Mouse (Mus musculus): ENCODE measurements around the gene Brip1.

Brip1 gene

DNA sequence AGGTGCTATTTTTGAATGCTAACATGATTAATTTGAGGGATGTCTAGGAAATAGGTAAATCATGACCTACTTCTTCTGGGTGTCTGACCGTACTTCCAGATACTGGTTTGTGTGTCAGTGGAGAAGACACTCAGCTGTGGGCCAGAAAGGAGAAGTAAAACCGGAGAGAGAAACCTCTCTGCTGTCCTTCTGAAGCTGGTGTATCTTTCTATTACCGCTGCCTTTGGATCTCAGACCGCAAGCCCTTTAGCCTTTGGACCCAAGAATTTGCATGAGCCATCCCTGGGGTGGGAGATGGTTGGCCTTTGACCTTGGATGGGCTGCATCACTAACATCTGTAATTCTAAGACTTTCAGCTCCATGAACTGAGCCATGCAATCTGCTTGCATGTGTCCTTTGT lies 93.7 kb downstream of the Brip1 start:
- no peak for DNase-seq (ENCODE audit: low read depth, low spot score)

- no peak for DNase-seq (ENCODE audit: low read depth, low spot score)
Observed at GRCm38 (mm10) chr11:86106596-86106995, 94.4 kb downstream of the Brip1 start.

DNA sequence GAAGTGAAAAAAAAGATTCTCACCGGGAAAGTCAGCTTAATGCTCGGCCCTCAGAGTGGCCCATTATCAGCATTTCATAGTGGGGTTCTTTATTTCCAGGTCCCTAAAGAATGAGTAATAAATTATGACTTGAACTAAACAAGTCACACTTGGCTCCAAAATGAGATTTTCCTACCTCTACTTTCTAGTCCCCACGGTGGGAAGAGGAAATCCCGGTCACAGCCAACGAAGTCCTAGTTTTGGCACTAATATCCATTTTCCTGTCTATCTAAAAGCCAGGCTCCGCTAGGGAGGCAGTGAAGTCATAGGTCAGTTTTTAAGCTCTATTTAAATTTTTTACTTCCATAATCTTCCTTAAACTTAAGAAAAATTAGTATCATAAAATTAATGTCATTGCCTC lies 99.8 kb downstream of the Brip1 start:
- DNase-seq (ENCODE audit: low read depth, low spot score), result no peak

- no peak for DNase-seq (ENCODE audit: low read depth, low spot score)
Observed at GRCm38 (mm10) chr11:86099341-86099740, 101.7 kb downstream of the Brip1 start.

DNA sequence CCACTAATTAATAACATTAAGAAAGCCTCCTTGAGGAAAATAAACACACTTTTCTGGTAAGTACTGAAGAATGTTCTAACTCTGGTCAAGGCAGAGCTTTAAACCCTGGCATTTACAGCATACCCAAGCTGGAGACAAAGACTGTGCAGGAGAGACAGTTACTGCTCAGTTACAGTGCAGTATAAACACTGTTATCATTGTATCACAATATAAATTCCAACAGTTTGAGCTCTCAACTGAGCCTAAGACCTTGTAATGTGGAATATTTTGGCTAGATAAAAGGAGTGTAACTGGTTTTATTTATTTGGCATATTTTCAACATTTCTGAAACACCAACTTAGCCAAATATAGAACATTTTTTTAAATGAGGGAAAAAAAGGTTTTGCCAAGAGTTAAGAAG lies 112.2 kb downstream of the Brip1 start:
- DNase-seq (ENCODE audit: low read depth, low spot score), result no peak

- no peak for DNase-seq (ENCODE audit: low read depth, low spot score)
Observed at GRCm38 (mm10) chr11:86084522-86084921, 116.5 kb downstream of the Brip1 start.

DNA sequence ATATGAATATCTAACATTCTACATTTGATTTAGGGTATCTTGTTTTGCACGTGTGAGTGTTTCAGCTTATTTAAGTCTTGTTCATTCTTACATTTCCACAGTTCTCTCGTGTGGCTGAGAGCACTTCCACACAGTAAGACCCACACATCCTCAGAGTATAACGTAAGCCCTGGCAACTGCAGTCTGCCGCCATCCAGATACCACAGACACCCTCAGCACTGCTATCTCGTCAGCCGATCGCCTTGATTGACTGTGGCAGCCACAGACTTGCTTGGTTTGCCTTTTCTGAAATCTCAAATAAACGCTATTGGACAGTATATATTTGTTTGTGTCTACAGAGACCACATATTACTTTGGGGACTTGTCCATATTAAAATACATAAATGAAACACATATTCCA lies 123.0 kb downstream of the Brip1 start:
- no peak for DNase-seq (ENCODE audit: low read depth, low spot score)

- DNase-seq (ENCODE audit: low read depth, low spot score), result no peak
Observed at GRCm38 (mm10) chr11:86076966-86077365, 124.0 kb downstream of the Brip1 start.

GRCm38 (mm10) chr11:86076403-86076802 lies 124.6 kb downstream of the Brip1 start:
- DNase-seq (ENCODE audit: low read depth, low spot score), result no peak

GRCm38 (mm10) chr11:86075371-86075770 lies 125.6 kb downstream of the Brip1 start:
- peak; percentile 59 for DNase-seq (ENCODE audit: low read depth, low spot score)

- no peak for DNase-seq (ENCODE audit: low read depth, low spot score)
Observed at GRCm38 (mm10) chr11:86068651-86069050, 132.3 kb downstream of the Brip1 start.

- DNase-seq (ENCODE audit: low read depth, low spot score), result peak; percentile 14
Observed at GRCm38 (mm10) chr11:86067154-86067553, 133.8 kb downstream of the Brip1 start.

GRCm38 (mm10) chr11:86064881-86065280 lies 136.1 kb downstream of the Brip1 start:
- DNase-seq (ENCODE audit: low read depth, low spot score), result no peak

DNA sequence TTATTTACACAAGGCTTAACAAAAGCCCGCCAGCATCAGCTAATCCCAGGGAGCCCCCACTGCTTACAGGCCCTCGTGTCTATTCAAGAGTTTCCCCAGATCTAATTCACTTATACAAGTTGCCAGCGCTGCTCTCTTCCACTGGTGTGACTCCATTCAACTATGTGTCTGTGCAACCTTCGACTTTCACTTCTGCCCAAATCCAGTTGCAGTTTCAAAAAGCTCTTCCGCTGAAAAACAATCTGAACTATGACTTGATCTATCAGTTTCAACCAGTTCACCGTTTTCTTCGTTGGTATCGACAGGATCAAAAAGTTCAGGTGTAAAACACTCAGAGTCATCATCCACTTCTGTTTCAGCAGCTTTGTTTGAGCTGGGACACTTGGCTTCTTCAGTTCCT lies 139.8 kb downstream of the Brip1 start:
- no peak for DNase-seq (ENCODE audit: low read depth, low spot score)

DNA sequence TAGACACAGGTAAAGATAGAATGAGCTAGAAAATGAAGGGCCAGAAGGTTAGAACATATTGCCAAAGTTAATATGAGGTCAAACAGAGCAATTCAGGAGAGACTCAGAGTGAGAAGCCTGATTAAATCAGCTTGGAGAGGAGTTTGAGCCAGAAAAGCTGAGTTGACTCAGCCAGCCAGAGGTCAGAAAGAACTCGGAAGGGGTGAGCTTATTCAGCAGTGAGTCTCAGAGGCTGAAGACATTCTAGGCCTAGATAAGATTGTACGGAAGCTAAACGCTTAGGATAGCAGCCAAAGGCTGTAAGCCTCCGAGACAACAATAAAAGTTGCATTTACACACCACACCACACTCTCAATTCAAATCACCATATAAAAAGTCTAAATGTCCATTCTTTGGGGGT lies 141.9 kb downstream of the Brip1 start:
- DNase-seq (ENCODE audit: low read depth, low spot score), result no peak

GRCm38 (mm10) chr11:86055806-86056205 lies 145.2 kb downstream of the Brip1 start:
- DNase-seq (ENCODE audit: low read depth, low spot score), result peak; percentile 68

DNA sequence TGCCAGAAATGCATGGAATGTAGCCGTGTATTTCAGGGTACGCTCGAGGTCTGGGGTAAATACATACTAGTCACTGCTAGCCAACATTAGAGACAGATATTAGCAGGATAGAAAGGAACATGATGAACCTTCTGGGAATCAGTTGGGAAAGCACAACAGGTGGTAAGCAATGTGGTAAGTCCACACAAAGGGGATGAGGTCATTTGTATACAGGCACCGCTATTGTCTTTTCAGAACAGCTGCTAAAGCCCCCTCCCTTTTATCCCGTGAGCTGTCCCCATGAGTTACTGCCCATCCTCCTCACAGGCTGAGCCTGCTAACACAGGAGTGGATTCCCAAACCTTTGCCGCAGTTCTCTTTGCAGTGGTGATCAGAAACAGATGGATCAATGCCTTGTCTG lies 149.6 kb downstream of the Brip1 start:
- DNase-seq (ENCODE audit: low read depth, low spot score), result peak; percentile 82

DNA sequence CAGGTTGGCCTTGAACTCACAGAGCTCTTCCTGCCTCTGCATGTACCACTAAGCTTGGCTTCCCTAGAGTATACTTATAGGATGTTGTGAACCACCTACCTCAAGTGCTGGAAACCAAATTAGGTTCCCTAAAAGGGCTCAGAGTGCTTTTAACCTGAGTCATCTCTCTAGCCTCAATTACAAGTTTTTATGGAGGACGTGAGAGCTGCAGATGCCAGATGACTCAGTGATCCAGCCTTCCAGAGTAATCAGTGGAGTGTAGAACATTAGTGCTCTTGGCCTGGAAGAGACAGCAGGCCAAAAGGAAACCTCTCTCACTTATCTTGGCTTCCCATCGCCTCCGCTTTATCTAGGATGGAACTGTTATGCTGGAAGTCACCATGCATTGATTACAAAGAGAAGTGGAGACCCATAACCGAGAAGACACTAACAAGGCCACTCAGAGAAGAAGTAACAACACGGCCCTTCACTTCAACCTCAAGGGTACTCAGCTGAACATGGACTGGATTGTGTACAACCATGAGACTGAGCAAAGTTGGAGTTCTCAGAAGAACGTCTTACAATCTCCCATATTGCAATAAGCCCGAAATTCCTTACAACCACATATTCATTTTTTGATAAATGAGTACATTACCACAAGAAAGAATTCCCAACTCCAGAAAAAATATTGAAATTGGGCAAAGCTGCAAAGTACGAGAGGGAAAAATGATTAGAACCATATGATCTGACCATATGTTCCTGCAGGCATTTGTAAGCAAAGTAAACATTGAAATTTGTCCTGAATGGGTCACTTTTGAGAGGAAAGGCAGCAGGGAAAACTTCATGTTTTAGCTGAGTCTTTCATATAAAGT lies 150.3 kb downstream of the Brip1 start:
- DNase-seq (ENCODE audit: low read depth, low spot score), result no peak

DNA sequence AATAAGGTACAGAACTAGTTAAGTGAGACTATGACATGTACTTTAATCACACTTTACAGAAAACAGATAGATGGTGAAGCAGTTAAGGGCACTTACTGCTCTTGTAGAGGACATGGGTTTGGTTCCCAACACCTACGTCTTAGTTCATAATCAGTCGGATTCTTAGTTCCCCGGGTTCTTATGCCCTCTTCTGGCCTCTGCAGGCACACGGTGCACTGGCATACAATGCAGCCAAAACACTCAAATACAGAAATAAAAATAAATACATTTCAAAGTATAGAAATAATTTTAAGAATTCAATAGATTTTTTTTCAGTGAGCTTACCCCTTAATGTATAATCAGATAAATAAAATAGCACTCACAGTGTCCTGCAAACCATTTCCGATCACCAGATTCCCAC lies 161.0 kb downstream of the Brip1 start:
- DNase-seq (ENCODE audit: low read depth, low spot score), result no peak

GRCm38 (mm10) chr11:86039355-86039754 lies 161.6 kb downstream of the Brip1 start:
- no peak for DNase-seq (ENCODE audit: low read depth, low spot score)

DNA sequence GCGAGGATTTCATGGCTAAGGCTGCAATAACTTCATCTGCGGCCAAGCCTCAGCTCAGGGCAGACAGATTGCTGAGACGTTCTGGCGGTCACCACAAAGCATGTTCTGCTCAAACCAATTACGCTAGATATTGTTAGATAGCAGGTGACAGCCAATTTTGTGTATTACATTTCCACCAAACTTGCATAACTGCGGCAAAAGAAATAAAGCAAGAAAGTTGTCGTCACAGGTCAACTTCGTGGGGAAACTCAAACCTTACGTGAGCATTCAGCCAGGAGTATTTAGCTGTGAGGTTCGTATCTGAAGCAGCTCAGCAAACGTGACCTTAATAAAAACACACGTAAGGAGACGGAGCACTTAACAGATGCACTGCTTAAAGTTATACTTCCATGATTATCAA lies 162.3 kb downstream of the Brip1 start:
- no peak for DNase-seq (ENCODE audit: low read depth, low spot score)

DNA sequence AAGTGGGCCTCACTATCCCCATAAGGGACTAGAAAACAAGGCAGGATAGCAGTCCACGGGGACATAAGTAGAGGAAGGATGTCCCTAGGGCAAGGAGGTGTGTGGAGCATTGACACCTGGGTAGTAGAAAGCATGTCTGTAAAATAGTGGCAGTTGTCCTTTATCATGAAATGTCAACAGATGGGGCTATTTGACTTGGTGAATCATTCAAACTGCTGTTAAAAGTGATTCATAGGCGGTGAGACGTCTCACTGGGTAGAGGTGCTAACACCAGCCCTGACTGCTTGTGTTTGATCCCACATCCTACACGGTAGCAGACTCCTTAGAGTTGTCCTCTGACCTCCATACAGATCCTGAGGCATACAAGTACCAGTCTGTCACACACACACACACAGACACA lies 168.1 kb downstream of the Brip1 start:
- DNase-seq (ENCODE audit: low read depth, low spot score), result no peak

GRCm38 (mm10) chr11:86028034-86028433 lies 173.0 kb downstream of the Brip1 start:
- no peak for DNase-seq (ENCODE audit: low read depth, low spot score)
